Mouse (Mus musculus) ovary, postnatal 10 days (tissue): Measurements from ENCODE around the gene Mthfd2.
"Not testable (repeated sequence)": the region's sequence is repeated elsewhere in the genome, so short reads cannot be mapped to it uniquely, and the experiment has no call there.

Source experiments
- DNase-seq: peaks from one replicate; pipeline ENCODE4 v3.0.0; 2022; ENCODE audit warnings: low spot score

Mthfd2 gene

GRCm38 (mm10) chr6:83325525-83326393 lies at the start of gene Mthfd2, which contains the start of gene Mob1a:
TSS of gene Mthfd2 (minus strand) at chr6:83325908.
TSS of gene Mob1a (plus strand) at chr6:83326016.
- DNase-seq = peak; percentile 88

GRCm38 (mm10) chr6:83373704-83374300 lies 48.1 kb upstream of the Mthfd2 start:
- DNase-seq = no peak

DNA sequence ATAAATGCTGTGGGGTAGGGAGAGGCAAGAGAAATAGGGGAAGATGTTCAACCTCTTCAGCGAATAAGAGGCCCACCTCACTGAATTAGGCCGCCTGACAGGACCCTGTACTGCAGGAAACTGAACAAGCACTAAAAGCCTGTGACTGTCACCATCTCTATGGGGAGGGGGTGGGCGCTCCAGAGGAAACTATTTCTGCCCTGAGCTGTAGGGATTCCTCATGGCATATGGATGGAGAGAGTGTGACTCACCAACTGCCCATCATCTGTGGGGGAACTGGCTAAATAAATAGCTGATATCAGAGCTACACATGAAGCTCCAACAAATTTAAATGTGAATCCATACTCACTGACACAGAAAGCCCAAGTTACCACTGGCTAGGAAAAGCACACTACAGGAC lies 45.6 kb upstream of the Mthfd2 start:
- DNase-seq = no peak

DNA sequence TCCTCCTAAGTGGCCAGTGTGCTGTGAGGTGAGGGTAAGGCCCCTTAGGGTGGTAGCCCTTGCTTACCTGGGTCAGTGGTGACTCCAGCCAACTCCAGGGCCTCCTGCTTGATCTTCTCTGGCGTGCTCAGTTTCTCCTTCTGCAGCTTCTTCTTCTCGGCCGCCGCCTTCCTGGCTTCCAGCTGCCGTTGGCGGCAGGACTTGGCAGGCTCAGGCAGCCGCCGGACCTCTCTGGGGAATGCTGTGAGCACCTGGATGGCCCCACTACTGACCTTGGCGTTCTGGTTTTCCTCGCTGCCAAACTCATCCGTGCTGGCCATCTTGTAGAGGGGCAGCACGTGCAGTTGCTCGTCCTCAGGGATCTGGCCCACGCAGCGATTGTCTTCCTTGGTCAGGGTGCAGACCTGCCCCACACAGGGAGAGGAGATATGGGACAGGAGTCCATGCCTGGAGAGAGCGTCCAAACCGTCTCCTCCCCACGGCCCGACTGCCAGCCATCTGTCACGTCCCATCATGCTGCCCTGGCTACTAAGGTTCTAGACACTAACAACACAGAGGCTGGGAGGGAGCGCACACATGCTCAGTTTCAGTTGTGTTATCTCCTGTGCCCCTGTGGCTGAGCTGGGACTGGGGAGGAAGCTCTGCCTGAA lies 44.7 kb upstream of the Mthfd2 start:
- no peak for DNase-seq

DNA sequence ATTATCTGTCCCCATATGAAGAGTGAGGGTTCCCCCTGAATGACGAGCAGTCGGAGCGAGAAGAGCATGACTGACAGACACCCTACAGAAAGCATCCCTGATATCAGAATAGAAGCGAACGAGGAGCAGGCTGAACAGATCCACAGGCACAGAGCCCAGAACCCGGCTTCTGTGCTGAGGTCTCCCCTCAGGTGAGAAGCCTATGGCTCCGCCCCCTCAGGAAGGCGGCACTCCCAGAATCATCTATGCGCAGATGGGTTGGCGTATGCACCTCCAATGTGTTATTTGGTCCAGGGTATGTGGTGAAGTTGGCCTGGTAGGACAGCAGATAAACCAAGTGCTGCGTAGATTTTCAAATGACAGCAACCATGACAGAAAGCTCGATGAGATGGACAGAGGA lies 37.4 kb upstream of the Mthfd2 start:
- DNase-seq = no peak

DNA sequence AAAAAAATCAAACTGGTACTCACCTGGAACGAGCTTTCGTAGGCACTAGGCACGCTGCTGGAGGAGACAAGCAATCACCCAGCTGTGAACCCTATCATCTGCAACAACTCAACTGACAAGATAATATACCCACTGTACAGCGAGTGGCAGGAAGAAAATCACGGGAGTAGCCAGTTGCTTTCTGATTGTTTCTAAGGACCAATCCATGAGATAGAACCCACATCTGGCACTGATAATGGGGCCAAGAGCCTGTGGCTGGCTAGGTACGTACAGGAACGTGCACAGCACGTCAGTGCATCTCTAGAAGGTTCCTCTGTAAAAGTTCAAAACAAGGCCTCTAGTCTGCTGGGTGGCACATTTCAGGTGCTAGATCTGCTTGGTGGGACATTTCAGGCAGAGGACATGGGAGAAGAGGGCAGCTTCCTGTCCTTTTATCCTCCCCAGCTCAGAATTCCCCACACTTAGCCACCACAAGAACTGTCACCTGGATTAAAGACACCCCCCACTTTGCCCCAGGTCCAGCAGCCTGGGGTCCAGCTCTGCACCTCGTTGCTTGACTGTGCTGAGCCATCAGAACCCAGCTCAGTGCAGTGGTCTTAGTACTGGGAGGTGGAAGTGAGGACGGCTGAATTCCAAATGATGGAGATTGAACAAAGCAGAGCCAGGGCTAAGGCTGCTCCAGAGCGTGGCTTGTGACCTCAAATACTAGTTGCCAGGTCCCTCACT lies 36.0 kb upstream of the Mthfd2 start:
- DNase-seq = no peak

DNA sequence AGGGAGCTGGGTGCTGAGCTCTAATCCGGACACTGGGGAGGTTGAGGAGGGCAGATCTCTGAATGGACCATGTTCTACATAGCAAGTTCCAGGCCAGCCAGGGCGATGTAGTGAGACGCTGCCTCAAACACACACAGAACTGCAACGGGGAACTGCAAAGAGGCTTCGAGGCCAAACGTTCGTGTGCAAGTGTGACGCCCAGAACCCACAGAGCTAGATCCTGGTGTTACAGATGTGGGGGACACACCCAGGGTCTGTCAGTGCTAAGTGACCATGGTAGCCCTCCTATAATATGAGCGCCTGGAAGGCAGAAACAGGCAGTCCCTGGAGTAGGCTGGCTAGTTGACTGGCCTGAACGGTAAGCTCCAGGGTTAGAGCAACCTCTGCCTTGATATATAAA lies 31.7 kb upstream of the Mthfd2 start:
- no peak for DNase-seq

- peak; percentile 77 for DNase-seq
Observed at GRCm38 (mm10) chr6:83356569-83357138, 30.9 kb upstream of the Mthfd2 start.

GRCm38 (mm10) chr6:83354856-83355781 lies 29.4 kb upstream of the Mthfd2 start:
- DNase-seq = no peak

GRCm38 (mm10) chr6:83352666-83353410 lies 27.1 kb upstream of the Mthfd2 start:
- no peak for DNase-seq

- DNase-seq = no peak
Observed at GRCm38 (mm10) chr6:83351490-83352160, 25.9 kb upstream of the Mthfd2 start.

GRCm38 (mm10) chr6:83350851-83351405 lies 25.2 kb upstream of the Mthfd2 start:
- DNase-seq = no peak

DNA sequence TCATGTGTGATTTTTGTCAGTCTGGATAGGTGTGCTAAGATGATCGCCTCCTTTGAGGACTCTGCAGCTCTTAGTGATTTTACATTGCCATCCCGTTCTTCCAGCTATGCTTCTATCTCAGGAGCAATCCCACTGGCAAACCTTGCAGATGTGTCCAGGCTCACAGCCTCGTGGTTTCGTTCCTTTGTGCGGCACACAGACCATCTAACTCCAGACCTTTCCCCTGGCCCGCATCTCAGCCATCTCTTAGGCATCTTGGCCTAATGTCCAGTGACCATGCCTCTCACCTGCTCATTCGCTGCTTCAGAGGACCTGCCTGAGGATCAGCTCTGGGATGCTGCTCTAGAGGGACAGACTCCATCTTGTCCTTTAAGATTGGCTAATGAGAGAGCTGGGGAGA lies 24.5 kb upstream of the Mthfd2 start:
- no peak for DNase-seq

- DNase-seq = peak; percentile 87
Observed at GRCm38 (mm10) chr6:83349274-83349958, 23.7 kb upstream of the Mthfd2 start.

GRCm38 (mm10) chr6:83348873-83349272 lies 23.2 kb upstream of the Mthfd2 start, which contains the start of gene Bola3:
TSS of gene Bola3 (plus strand) at chr6:83349147.
- no peak for DNase-seq

DNA sequence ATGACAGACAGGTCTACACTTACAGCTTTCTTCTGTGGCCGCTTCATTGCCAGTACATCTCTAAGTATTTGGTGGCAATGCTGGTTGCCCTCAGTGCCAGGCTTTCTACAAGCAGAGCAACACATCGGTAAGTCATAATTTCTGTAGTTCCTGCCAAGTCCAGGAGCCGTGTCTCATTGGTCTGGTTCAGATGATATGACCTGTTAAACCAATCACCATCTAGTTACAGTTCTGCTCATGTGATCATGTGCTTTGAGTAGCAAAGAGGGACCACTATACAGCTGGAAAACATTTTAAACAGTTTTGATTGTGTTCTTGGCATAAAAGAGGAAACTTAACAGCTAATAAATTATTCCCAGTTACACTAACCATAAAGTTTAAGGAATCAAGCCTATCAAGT lies 22.2 kb upstream of the Mthfd2 start:
- DNase-seq = no peak

GRCm38 (mm10) chr6:83345285-83345684 lies 19.6 kb upstream of the Mthfd2 start:
- not testable (repeated sequence) for DNase-seq

- DNase-seq = no peak
Observed at GRCm38 (mm10) chr6:83342957-83343356, 17.2 kb upstream of the Mthfd2 start.
